In the genomic region with DNA sequence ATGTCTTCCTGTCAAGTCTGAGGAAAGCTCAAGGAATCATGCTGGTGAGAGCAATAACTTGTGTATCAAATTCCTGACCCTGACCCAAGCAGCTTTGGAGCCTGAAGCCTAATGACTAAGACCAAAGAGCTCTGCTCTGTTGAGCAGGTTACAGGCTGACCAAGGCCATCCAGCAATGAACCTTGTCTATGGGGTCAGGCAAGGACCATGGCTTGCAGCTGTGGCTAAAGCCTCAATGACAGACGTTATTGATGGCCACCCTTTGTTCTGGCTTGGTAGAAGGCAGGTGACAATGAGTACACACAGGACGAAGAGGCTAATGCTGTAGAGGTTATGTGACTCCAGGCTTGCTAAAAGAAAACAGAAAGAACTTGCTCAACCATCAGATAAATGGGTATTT, we compare ENCODE assay signal across 17 mouse cellular contexts. TPM values are rescaled to one million over a fixed set of nuclear protein-coding genes. Genes with fewer than 3 reads are reported as not detected.
"Had no signal": no experiment of that assay in that cellular context is flagged by ENCODE, and none has a peak within 500 bp of the region (broad histone marks: within the 10 kb centered on the region; RNA-seq: fewer than 3 reads in every experiment).

No protein-coding gene starts in this region.

- H3K4me1 ChIP-seq: limb, embryonic 10.5 days; liver, embryonic 15.5 days; midbrain, embryonic 15.5 days; neural tube, embryonic 13.5 days; stomach, embryonic 15.5 days had no signal

- H3K9me3 ChIP-seq: limb, embryonic 10.5 days; liver, embryonic 15.5 days; midbrain, embryonic 15.5 days; neural tube, embryonic 13.5 days; stomach, embryonic 15.5 days had no signal

- H3K4me2 ChIP-seq: liver, embryonic 11.5 days; liver, embryonic 15.5 days; midbrain, embryonic 15.5 days; neural tube, embryonic 13.5 days; stomach, embryonic 15.5 days had no signal

- H3K9ac ChIP-seq: liver, embryonic 15.5 days; midbrain, embryonic 15.5 days; neural tube, embryonic 13.5 days; stomach, embryonic 15.5 days had no signal

- H3K27ac ChIP-seq: limb, embryonic 10.5 days; liver, embryonic 15.5 days; midbrain, embryonic 15.5 days; neural tube, embryonic 13.5 days; stomach, embryonic 15.5 days had no signal

- H3K4me3 ChIP-seq: limb, embryonic 10.5 days; liver, embryonic 15.5 days; midbrain, embryonic 15.5 days; neural tube, embryonic 13.5 days; stomach, embryonic 15.5 days had no signal

- H3K27me3 ChIP-seq: liver, embryonic 15.5 days; midbrain, embryonic 15.5 days; neural tube, embryonic 13.5 days; stomach, embryonic 15.5 days had no signal

- DNase-seq: kidney, adult 11 months; kidney, postnatal 10 days; layer of hippocampus, adult 9-11 months; layer of hippocampus, postnatal 36 days; lung, adult 2 months; lung, postnatal 36 days; right cerebral cortex, postnatal 14 days; thymus, adult 2 months; thymus, postnatal 25 days had no signal

- ATAC-seq: lung, postnatal 0 days; midbrain, embryonic 15.5 days had no signal

- H3K36me3 ChIP-seq: limb, embryonic 10.5 days; liver, embryonic 15.5 days; midbrain, embryonic 15.5 days; neural tube, embryonic 13.5 days; stomach, embryonic 15.5 days had no signal

RNA-seq across cellular contexts. Expression of a gene that starts 33.4 kb away (rescaled TPM):
- total RNA-seq: monocyte, adult 5-6 weeks had no signal
